Mouse (Mus musculus) cerebellum, adult 9-10 months (tissue): ENCODE measurements around the gene Skor1.

Experiments used
- DNase-seq: peaks from one replicate; pipeline ENCODE4 v3.0.0; 2022

Skor1 gene

DNA sequence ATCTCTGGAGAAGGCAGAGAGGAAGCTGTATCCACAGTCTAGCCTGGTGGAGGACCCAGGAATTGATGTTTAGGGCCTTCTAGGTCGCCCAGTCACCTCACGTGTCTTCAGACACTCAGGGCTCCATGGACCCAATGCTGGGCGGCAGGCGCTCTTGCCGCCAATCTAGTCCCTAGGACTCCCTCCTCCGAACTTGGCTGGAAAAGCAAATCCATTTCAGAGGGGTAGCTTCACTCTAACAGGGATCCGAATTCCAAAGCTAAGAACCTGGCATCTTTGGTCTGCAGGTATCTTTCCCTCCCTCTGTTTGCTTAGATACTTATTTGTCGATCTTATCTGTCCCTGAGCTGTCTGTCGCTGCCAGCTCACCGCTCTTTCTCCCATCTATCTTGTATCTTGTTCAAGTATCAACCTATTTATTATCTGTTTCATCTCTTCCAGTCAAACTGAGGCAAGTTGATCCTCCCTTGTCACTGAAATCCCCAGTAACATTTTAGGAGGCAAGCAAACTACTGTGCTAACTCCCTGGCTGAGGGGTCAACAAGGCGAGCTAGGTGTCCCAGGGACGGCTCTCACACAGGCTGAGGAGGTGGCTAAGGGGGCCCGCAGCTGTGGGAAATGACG lies 863 bp downstream of the Skor1 start:
- DNase-seq, result no peak

GRCm38 (mm10) chr9:63147296-63147695 lies 1.5 kb downstream of the Skor1 start:
- DNase-seq, result no peak

DNA sequence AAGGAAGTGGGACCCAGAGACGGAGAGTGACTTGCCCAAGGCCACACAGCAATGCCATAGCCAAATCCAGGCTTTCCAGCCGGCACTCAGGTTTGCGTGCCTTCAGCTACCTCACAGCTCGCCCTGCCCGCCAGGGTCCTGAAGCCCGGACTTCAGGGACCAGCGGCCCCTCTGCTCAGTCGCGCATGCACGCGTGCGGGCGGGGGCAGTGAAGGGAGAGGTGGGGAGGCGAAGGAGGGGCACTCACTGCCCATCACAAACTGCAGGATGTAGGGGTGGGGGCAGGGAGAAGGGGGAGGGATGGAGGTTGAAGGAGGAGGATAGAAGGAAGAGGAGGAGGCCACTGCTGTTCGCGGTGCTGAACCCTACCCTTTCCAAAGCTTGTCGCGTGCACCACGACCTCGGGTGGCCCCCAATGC lies 1.9 kb downstream of the Skor1 start:
- no peak for DNase-seq

- DNase-seq, result no peak
Observed at GRCm38 (mm10) chr9:63146126-63146855, 2.5 kb downstream of the Skor1 start.

- no peak for DNase-seq
Observed at GRCm38 (mm10) chr9:63145249-63146125, 3.3 kb downstream of the Skor1 start.

DNA sequence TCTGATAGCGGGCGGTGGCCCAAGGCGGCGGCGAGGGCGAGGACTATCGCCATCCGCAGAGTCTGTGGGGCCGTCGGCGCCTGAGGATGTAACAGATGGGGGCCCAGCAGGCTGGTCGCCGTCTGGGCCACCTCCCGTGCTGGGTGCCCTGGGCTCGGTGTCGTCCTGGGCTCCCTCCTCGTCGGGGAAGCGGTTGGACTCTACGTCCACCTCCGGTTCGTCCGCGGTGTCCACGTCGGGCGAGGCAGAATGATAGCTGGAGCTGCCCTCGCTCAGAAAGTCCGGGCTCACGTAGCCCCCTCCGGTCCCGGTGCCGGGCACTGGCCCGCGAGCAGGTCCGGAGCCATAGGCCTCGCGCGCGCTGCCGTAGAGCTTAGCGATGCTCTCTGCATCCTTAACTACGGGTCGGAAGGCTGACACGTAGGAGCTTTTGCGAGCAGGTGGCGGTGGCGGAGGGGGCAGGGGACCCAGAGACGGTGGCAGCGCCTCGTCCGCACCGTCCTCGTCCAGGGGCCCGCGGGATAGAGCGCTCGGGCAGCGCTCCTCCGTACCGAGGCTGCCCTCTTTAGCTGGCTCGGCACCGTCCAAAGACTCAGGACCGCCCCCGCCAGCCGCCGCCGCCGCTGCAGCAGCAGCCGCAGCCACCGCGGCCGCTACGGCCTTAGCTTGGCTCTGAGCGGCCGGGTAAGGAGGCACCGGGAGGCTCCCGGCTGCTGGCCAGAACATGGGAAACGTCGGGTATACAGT lies 4.1 kb downstream of the Skor1 start:
- DNase-seq, result no peak

GRCm38 (mm10) chr9:63143641-63144501 lies 4.9 kb downstream of the Skor1 start:
- no peak for DNase-seq

- DNase-seq, result no peak
Observed at GRCm38 (mm10) chr9:63143227-63143626, 5.5 kb downstream of the Skor1 start.

DNA sequence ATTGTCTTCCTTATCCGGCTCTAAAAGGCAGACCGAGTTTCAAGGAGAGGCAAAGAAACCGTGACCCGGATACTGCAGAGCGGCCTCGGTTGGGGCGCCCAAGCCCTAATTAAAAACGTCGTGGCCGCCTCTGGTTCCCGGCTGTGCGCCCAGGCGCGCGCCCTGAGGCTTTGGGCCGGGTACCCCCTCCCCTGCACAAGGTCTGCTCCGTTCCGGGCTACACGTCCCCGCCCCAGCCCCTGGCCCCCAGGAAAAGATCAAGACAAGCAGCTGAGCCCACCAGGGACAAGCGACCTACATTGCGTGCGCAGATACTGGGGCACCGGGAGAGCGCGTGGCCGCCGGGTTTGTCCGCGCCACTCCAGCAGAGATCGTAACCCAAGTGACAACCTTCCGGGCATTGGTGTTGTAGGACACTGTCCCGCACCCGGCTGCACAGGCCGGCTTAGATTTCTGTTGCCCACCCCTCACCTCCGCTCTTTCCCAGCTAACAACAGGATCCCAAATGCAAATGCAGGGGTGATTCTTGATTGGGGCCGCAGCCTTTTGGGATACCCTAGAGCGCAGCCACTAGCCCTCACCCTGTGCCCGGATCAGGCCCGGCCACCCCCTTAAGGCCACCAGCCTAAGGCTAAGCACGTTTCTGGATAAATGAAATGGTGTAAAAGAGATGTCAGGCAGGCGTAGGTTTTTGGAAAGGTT lies 6.3 kb downstream of the Skor1 start:
- DNase-seq, result no peak

DNA sequence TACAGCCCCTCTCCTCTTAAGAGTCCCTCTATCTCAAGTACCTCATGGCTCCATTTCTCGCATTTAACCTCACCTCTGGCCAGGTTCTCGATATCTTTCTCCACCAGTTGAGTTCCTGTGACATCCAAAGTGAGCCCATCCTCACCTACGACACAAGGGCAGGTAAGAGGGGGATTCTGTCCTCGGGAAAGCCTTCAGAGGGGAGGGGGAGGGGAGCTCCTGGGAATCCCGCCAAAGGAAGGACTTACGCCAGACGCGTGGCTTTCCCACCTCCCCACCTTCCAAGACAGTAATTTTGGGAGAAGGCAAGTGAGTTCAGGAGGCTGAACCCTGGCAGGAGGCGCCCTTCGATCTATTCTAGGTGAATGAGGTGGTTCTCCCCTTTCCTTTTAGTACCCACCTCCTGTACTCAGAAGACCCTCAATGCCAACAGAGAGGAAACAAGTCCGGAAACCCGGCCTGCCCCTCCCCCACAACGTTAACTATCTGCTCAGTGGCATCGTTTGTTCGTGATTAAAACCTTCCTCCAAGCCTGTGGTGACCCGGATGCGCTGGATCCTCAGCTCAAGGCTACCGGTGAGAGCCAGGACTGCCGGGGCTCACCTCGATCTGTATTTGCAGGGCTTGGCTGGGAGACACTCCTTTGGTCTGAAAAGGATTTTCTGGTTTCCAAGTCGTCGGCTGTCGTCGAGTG lies 7.0 kb downstream of the Skor1 start:
- no peak for DNase-seq

- no peak for DNase-seq
Observed at GRCm38 (mm10) chr9:63140211-63140610, 8.6 kb downstream of the Skor1 start.

- no peak for DNase-seq
Observed at GRCm38 (mm10) chr9:63139661-63140060, 9.1 kb downstream of the Skor1 start.

- DNase-seq, result peak; percentile 36
Observed at GRCm38 (mm10) chr9:63138481-63138967, 10.2 kb downstream of the Skor1 start.

DNA sequence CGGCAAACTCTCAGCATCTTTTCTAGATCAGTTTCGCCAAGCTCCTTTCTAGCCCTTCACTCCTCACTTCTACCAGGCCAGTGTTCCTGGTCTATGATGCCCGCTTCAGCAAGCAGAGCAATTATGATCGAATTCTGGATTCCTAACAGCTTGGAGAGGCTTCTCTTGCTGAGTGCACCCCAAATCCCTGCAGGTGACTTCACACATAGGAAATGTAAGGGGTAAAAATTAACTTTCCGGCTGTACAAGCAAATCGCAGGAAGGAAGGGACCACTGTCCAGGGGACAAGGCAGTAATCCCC lies 11.2 kb downstream of the Skor1 start:
- DNase-seq, result no peak

DNA sequence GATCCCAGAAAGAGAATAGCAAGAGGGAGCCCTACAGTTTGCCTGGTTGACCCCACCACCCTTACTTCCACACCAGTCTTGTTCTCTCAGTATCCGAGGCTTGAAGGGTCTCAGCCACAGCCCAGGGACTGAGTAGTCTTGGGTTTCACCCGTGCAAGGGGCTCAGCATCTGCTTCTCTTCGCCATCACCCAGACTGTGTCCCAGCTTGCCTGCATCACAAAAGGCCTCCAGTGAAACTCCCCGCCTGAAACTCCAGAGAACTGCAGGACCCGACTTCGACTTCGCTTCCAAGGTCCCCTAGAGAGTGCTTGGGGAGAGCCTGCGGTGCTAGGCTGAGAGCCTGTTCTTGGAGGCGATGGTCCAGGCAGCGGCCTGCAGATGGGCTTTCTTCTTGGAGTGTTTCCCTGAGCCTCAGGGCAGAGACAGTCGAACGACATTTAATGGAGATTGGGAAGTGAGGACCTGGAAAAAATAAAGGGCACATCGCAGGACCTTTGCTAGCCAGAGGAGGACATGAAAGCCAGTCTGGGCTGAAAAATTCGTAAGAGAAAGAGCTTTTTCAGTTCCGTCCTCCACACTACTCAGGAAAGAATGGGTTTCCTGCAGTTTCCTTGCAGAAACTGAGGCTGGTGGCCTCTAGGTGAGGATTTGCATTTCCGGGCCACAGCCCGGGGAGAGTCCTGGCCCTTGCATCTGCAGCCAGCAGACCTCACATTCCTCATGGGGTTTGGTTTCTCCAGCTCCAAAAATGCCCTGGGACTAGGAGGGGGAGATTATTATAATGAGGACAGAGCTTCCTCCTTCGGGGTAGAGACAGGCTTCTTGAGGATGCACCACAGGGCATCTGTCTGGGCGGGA lies 11.8 kb downstream of the Skor1 start:
- DNase-seq, result no peak

DNA sequence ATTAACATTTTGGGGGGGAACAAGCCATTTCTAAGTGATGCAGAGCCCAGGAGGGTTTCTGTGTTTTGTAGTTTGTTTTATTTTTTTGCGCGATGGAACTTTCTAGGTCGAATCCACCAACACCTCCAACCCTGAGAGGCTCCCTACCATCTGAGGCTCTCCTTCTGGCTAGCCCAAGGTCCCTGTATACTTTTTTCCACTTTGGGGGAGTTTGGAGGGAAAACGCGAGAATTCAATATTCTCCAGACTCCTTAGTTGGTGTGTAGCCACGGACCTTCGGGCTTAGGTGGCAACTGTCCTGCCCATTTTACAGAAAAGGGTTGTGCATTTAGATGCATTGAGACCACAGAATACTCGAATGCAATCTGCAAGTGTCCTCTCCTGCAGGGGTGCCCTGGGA lies 12.5 kb downstream of the Skor1 start:
- no peak for DNase-seq

GRCm38 (mm10) chr9:63135801-63136200 lies 13.0 kb downstream of the Skor1 start:
- DNase-seq, result peak; percentile 71

GRCm38 (mm10) chr9:63135356-63135755 lies 13.4 kb downstream of the Skor1 start:
- peak; percentile 36 for DNase-seq

DNA sequence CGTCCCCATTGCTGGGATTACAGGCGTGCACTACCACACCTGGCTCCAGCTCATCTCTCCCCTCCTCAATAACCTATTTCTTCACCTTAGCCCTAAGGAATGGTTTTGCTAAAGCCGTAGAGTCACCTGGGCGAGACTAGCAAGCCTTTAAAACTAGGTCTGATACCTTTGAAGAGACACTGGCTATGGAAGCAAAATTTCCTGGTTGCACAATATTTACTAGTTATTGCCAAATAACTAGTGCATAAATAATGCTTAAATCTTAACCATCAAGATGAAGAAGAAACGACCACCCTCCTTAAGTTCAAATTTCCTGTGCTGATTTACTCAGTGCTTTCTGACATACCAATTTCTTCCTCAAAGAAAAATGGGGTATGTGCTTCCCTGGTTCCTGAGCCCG lies 15.1 kb downstream of the Skor1 start:
- no peak for DNase-seq
